Comparison of ENCODE assay signal across 8 mouse cellular contexts in the genomic region with DNA sequence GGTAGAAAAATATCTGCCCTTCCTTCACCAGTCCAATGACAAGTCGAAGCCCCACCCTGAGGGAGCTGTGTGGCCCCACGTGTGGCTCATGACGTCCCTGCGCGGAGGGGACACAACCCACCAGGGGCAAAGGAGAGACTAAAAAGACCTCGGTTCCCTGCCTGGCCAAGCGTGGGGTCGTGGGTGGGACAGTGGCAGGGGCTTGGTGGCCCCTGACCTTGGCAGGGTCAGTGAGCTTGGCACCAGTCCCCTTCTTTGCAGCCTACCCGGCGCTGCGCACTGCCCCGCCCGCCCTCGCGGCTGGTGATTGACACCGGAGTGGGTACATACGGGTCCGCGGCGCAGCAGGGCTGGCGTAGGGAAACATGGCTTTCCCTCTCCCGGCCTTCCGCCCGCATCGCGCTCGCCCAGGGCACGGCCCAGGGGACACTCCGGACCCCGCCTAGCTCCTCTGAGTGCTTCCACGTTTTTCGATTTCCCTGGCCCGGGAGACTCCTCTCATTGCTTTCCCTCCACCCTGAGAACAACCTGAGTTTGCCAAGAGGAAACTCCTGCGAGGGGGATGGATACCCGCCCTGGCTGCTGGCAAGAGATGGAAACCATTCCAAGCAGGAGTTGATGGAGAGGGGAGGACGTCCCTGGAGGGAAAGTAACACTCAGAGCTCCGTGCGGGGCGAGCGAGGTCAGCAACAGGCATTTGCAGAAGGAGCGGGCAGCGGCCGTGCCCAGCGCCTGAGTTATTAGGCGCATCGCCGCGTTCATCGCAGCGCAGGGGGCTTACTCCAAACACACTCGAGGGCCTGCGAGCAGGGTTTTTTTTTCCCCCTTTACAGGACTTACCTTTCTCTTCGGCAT. TPM values are rescaled to one million over a fixed set of nuclear protein-coding genes. Genes with fewer than 3 reads are reported as not detected.
A peak's percentile ranks its signal among the peaks of the same experiment; 100 is the strongest.
DNase-seq lines count a peak whose midpoint lies in the region; ATAC-seq and TF ChIP-seq lines count a peak whose summit lies in the region.

No protein-coding gene starts in this region.

- no peak for TF ChIP-seq CTCF in thymus, adult 2 months (IDR thresholded peaks at IDR 0.05; ENCODE audit: borderline replicate concordance, control insufficient read depth, extremely low read depth, insufficient read depth, low read length, poor library complexity)

- DNase-seq in CD4-positive, CD25-positive, alpha-beta regulatory T cell, adult 2 months (ENCODE audit: low read depth, low spot score) = peak; percentile 39
- DNase-seq in forebrain, embryonic 14.5 days (ENCODE audit: low spot score) = peak; percentile 72
- DNase-seq in heart, postnatal 10 days = peak; percentile 69 to 74
- peak; percentile 67 to 78 for DNase-seq in kidney, postnatal 4 days
- DNase-seq in thymus, adult 2 months = peak; percentile 23

- H3K4me2 ChIP-seq in forebrain, embryonic 14.5 days (ENCODE audit: low read length) = peak overlapping the region; percentile 86
- H3K4me2 ChIP-seq in liver, embryonic 15.5 days = peak overlapping the region; percentile 68
- H3K4me2 ChIP-seq in neural tube, embryonic 14.5 days (ENCODE audit: low read depth, low read length) = peak overlapping the region; percentile 98

- H3K4me3 ChIP-seq in brown adipose tissue, adult 24 weeks (ENCODE audit: insufficient read depth, low read depth, low read length) = peak overlapping the region; percentile 61
- H3K4me3 ChIP-seq in forebrain, embryonic 14.5 days (ENCODE audit: low read depth, low read length) = peak overlapping the region; percentile 68
- peak overlapping the region; percentile 40 for H3K4me3 ChIP-seq in liver, embryonic 15.5 days (replicated peaks)
- H3K4me3 ChIP-seq in neural tube, embryonic 14.5 days (ENCODE audit: low read depth, low read length) = peak overlapping the region; percentile 59
- peak overlapping the region; percentile 60 for H3K4me3 ChIP-seq in thymus, adult 2 months (ENCODE audit: control insufficient read depth, insufficient read depth, low read length)

- TF ChIP-seq POLR2A in thymus, adult 2 months (IDR thresholded peaks at IDR 0.05; ENCODE audit: control insufficient read depth, extremely low read depth, insufficient read depth, low read length, poor library complexity) = no peak

- peak; percentile 86 for ATAC-seq in forebrain, embryonic 14.5 days
- no peak; the same call in 1 of the 2 replicates for ATAC-seq in liver, embryonic 15.5 days (ENCODE audit: insufficient read depth)
- peak; percentile 84 for ATAC-seq in neural tube, embryonic 14.5 days (ENCODE audit: low read depth)

- 2% methylated on average over 52 of the region's 53 CpGs for WGBS in forebrain, embryonic 14.5 days
- WGBS in liver, embryonic 15.5 days (ENCODE audit: insufficient replicate concordance) = 4% methylated on average over 53 of the region's 53 CpGs
- 3% methylated on average over 52 of the region's 53 CpGs for WGBS in neural tube, embryonic 14.5 days
- WGBS in thymus, adult 2 months = 5% methylated on average over 53 of the region's 53 CpGs

- peak overlapping the region; percentile 76 for H3K9ac ChIP-seq in forebrain, embryonic 14.5 days (ENCODE audit: low read length)
- no peak overlapping the region; the same call in 1 of the 2 replicates for H3K9ac ChIP-seq in liver, embryonic 15.5 days
- H3K9ac ChIP-seq in neural tube, embryonic 14.5 days (replicated peaks; ENCODE audit: low read depth, low read length) = peak overlapping the region; percentile 73

- H3K9me3 ChIP-seq in forebrain, embryonic 14.5 days (replicated peaks; ENCODE audit: control insufficient read depth, low read length) = peaks cover 3% of the 10 kb centered on the region; the same call in 1 of the 2 replicates
- H3K9me3 ChIP-seq in liver, embryonic 15.5 days (replicated peaks) = no peaks in the 10 kb centered on the region
- H3K9me3 ChIP-seq in neural tube, embryonic 14.5 days (ENCODE audit: control insufficient read depth, low read length) = no peaks in the 10 kb centered on the region; the same call in 1 of the 2 replicates

- H3K27me3 ChIP-seq in forebrain, embryonic 14.5 days (replicated peaks; ENCODE audit: control insufficient read depth, insufficient read depth, low read length) = no peaks in the 10 kb centered on the region
- H3K27me3 ChIP-seq in liver, embryonic 15.5 days = peaks cover 16% of the 10 kb centered on the region
- H3K27me3 ChIP-seq in neural tube, embryonic 14.5 days (ENCODE audit: control insufficient read depth, insufficient read depth, low read length) = no peaks in the 10 kb centered on the region
- no peaks in the 10 kb centered on the region for H3K27me3 ChIP-seq in thymus, adult 2 months (ENCODE audit: control insufficient read depth, insufficient read depth, low read length)

- no peak overlapping the region for H3K27ac ChIP-seq in brown adipose tissue, adult 24 weeks (replicated peaks; ENCODE audit: low read depth, low read length)
- peak overlapping the region; percentile 66; the same call in 1 of the 2 replicates for H3K27ac ChIP-seq in forebrain, embryonic 14.5 days (ENCODE audit: low read depth, low read length)
- H3K27ac ChIP-seq in liver, embryonic 15.5 days (replicated peaks) = no peak overlapping the region
- peak overlapping the region; percentile 69 for H3K27ac ChIP-seq in neural tube, embryonic 14.5 days (ENCODE audit: low read depth, low read length)
- no peak overlapping the region for H3K27ac ChIP-seq in thymus, adult 2 months (ENCODE audit: control insufficient read depth, insufficient read depth, low read length)

- intact Hi-C loops in heart, postnatal 10 days (cut with DNase I) = loop anchor here (2.0 kb wide), 1 partner anchor 169 kb away; no protein-coding TSS in a partner anchor

- H3K36me3 ChIP-seq in forebrain, embryonic 14.5 days (ENCODE audit: control insufficient read depth, insufficient read depth, low read length) = no peaks in the 10 kb centered on the region
- H3K36me3 ChIP-seq in liver, embryonic 15.5 days (replicated peaks) = no peaks in the 10 kb centered on the region
- H3K36me3 ChIP-seq in neural tube, embryonic 14.5 days (ENCODE audit: control insufficient read depth, insufficient read depth, low read length) = no peaks in the 10 kb centered on the region
- no peaks in the 10 kb centered on the region for H3K36me3 ChIP-seq in thymus, adult 2 months (ENCODE audit: control insufficient read depth, insufficient read depth, low read length)

- no peaks in the 10 kb centered on the region for H3K4me1 ChIP-seq in brown adipose tissue, adult 24 weeks (ENCODE audit: control insufficient read depth, insufficient read depth, insufficient read length, low read length)
- H3K4me1 ChIP-seq in forebrain, embryonic 14.5 days (ENCODE audit: control insufficient read depth, insufficient read depth, low read length) = peaks cover 4% of the 10 kb centered on the region; the same call in 1 of the 2 replicates
- H3K4me1 ChIP-seq in liver, embryonic 15.5 days (replicated peaks) = peaks cover 4% of the 10 kb centered on the region
- 0 out of 2 replicates have a peak, but pooled peaks cover 4% of the 10 kb centered on the region for H3K4me1 ChIP-seq in neural tube, embryonic 14.5 days (ENCODE audit: control insufficient read depth, insufficient read depth, low read length)
- peaks cover 8% of the 10 kb centered on the region for H3K4me1 ChIP-seq in thymus, adult 2 months (replicated peaks; ENCODE audit: control insufficient read depth, insufficient read depth, low read length)

RNA-seq across cellular contexts. Expression of gene Hmgn3, which starts 0.7 kb away (rescaled TPM):
- polyA plus RNA-seq in brown adipose tissue, adult 24 weeks (2012; ENCODE audit: insufficient read depth, insufficient read length, missing spikeins) = 20.3 and 22.7 TPM in 2 replicates
- polyA plus RNA-seq in forebrain, embryonic 14.5 days (2014; fragmentation: Nextera tagmentation; extraction: Ambion mirVana) = 188 and 194 TPM in 2 replicates
- 10 to 100 TPM; 33.1 to 38.2 TPM for total RNA-seq in heart, postnatal 10 days (2021)
- 2.9 and 4.5 TPM in 2 replicates for polyA plus RNA-seq in liver, embryonic 15.5 days (2015; fragmentation: Nextera tagmentation; extraction: Ambion mirVana)
- polyA plus RNA-seq in neural tube, embryonic 14.5 days (2014; fragmentation: Nextera tagmentation; extraction: Ambion mirVana) = 130 and 135 TPM in 2 replicates
- polyA plus RNA-seq in thymus, adult 2 months (2012; rRNA removed) = 6.6 and 9.0 TPM in 2 replicates

Comparison
In these comparisons a context has a peak if more than half of its experiments do, and no peak if none do; other contexts are left out.
1. H3K27ac ChIP-seq: peak in forebrain, embryonic 14.5 days (single experiment) and neural tube, embryonic 14.5 days (single experiment); none in brown adipose tissue, adult 24 weeks (single experiment), liver, embryonic 15.5 days (single experiment) and thymus, adult 2 months (single experiment).
2. Peak in every context shown above with its lines, with median percentiles within 50 percentile points of each other: DNase-seq, H3K4me3 ChIP-seq and H3K4me2 ChIP-seq.